ENCODE assay signal across 16 mouse cellular contexts in genomic region chr1:135574451-135575208, GRCm38 (mm10). TPM values are rescaled to one million over a fixed set of nuclear protein-coding genes. Genes with fewer than 3 reads are reported as not detected.
DNase-seq lines count a peak whose midpoint lies in the region; ATAC-seq and TF ChIP-seq lines count a peak whose summit lies in the region.
"Had no signal": no experiment of that assay in that cellular context is flagged by ENCODE, and none has a peak within 500 bp of the region (broad histone marks: within the 10 kb centered on the region; RNA-seq: fewer than 3 reads in every experiment).

No protein-coding gene starts in this region.

- H3K9ac ChIP-seq in midbrain, postnatal 0 days (replicated peaks; ENCODE audit: low read length, poor library complexity, severe bottlenecking), result no peak overlapping the region
- H3K9ac ChIP-seq: forebrain, embryonic 15.5 days; liver, embryonic 14.5 days had no signal

- H3K27ac ChIP-seq in heart, embryonic 10.5 days, result no peak overlapping the region
- 0 out of 2 replicates have a peak overlapping the region, but pooled peaks have one; percentile 5 for H3K27ac ChIP-seq in brown adipose tissue, adult 24 weeks (replicated peaks; ENCODE audit: low read depth, low read length)
- no peak overlapping the region for H3K27ac ChIP-seq in midbrain, postnatal 0 days (ENCODE audit: low read depth, low read length)
- H3K27ac ChIP-seq: kidney, postnatal 0 days; liver, embryonic 14.5 days had no signal

- WGBS in heart, embryonic 10.5 days, result 74% methylated on average over 4 of the region's 4 CpGs
- WGBS in midbrain, postnatal 0 days, result 73% methylated on average over 4 of the region's 4 CpGs

- DNase-seq in heart, adult 11 months, result peak; percentile 98
- no peak for DNase-seq in heart, embryonic 10.5 days (ENCODE audit: low spot score)
- DNase-seq in heart, adult 8-10 months (ENCODE audit: low spot score), result peak; percentile 66
- peak; percentile 38 for DNase-seq in heart, postnatal 4 days
- no peak for DNase-seq in spleen, adult 18-20 months
- DNase-seq in midbrain, postnatal 0 days (ENCODE audit: low spot score), result no peak
- DNase-seq: cerebellum, adult 9-11 months; kidney, adult 11 months; thymus, postnatal 14 days had no signal

- H3K36me3 ChIP-seq in heart, embryonic 10.5 days, result peaks cover 5% of the 10 kb centered on the region
- 0 out of 2 replicates have a peak, but pooled peaks cover 6% of the 10 kb centered on the region for H3K36me3 ChIP-seq in midbrain, postnatal 0 days (ENCODE audit: insufficient read depth, low read length)
- H3K36me3 ChIP-seq: forebrain, embryonic 15.5 days had no signal

- H3K4me2 ChIP-seq in midbrain, postnatal 0 days (ENCODE audit: low read depth, low read length, poor library complexity, severe bottlenecking), result no peak overlapping the region
- H3K4me2 ChIP-seq: forebrain, embryonic 15.5 days had no signal

- peaks cover 47% of the 10 kb centered on the region for H3K4me1 ChIP-seq in heart, embryonic 10.5 days
- peaks cover 17% of the 10 kb centered on the region for H3K4me1 ChIP-seq in brown adipose tissue, adult 24 weeks (ENCODE audit: control insufficient read depth, insufficient read depth, insufficient read length, low read length)
- H3K4me1 ChIP-seq in midbrain, postnatal 0 days (ENCODE audit: insufficient read depth, low read length), result peaks cover 28% of the 10 kb centered on the region

- H3K4me3 ChIP-seq in heart, embryonic 10.5 days, result no peak overlapping the region
- no peak overlapping the region for H3K4me3 ChIP-seq in brown adipose tissue, adult 24 weeks (ENCODE audit: insufficient read depth, low read depth, low read length)
- no peak overlapping the region for H3K4me3 ChIP-seq in midbrain, postnatal 0 days (ENCODE audit: low read depth, low read length)
- H3K4me3 ChIP-seq: forebrain, embryonic 15.5 days had no signal

- no peak for TF ChIP-seq CTCF in midbrain, postnatal 0 days (IDR thresholded peaks at IDR 0.05)

- no peaks in the 10 kb centered on the region for H3K27me3 ChIP-seq in heart, embryonic 10.5 days (ENCODE audit: insufficient read depth, poor library complexity, severe bottlenecking)
- no peaks in the 10 kb centered on the region for H3K27me3 ChIP-seq in midbrain, postnatal 0 days (ENCODE audit: insufficient read depth, low read length)
- H3K27me3 ChIP-seq: forebrain, embryonic 15.5 days had no signal

- H3K9me3 ChIP-seq in heart, embryonic 10.5 days, result no peaks in the 10 kb centered on the region
- no peaks in the 10 kb centered on the region for H3K9me3 ChIP-seq in midbrain, postnatal 0 days (ENCODE audit: low read length)
- H3K9me3 ChIP-seq: forebrain, embryonic 15.5 days had no signal

- ATAC-seq in midbrain, postnatal 0 days (ENCODE audit: low FRiP score), result no peak
- ATAC-seq: forebrain, embryonic 15.5 days; hindbrain, embryonic 16.5 days; lung, postnatal 0 days; midbrain, embryonic 16.5 days had no signal

RNA-seq across cellular contexts. Expression of gene Nav1, which starts 32.5 kb away (rescaled TPM):
- polyA plus RNA-seq in heart, embryonic 10.5 days (2016; fragmentation: Nextera tagmentation; extraction: Ambion mirVana), result 26.5 and 33.0 TPM in 2 replicates
- polyA plus RNA-seq in brown adipose tissue, adult 24 weeks (2012; ENCODE audit: insufficient read depth, insufficient read length, missing spikeins), result 5.5 and 7.8 TPM in 2 replicates
- total RNA-seq in heart, adult 8-10 months (2022), result 10 to 100 TPM; 14.8 to 19.1 (median 15.9) TPM
- 10 to 100 TPM; 53.9 to 54.8 TPM for total RNA-seq in heart, postnatal 4 days (2021)
- 99.1 and 109 TPM in 2 replicates for total RNA-seq in midbrain, postnatal 0 days (2014; rRNA removed)
- 37.3 and 46.5 TPM in 2 replicates for polyA plus RNA-seq in midbrain, postnatal 0 days (2015; fragmentation: Nextera tagmentation; extraction: Ambion mirVana)

Comparison
In these comparisons a context has a peak if more than half of its experiments do, and no peak if none do; other contexts are left out.
1. DNase-seq: peak in heart, adult 11 months (single experiment), heart, adult 8-10 months (single experiment) and heart, postnatal 4 days (single experiment); none in heart, embryonic 10.5 days (single experiment), spleen, adult 18-20 months (0 of 2) and midbrain, postnatal 0 days (single experiment).